Mouse (Mus musculus): ENCODE measurements around the gene Olfr937. TPM values are rescaled to one million over a fixed set of nuclear protein-coding genes. Genes with fewer than 3 reads are reported as not detected.

Gene Olfr937
- polyA plus RNA-seq (2015; fragmentation: Nextera tagmentation; extraction: Ambion mirVana), result not detected in 2 replicates

- no peaks in the 10 kb centered on the region for H3K27me3 ChIP-seq (ENCODE audit: control insufficient read depth, insufficient read depth, low read length)
- no peak within 1 kb of the TSS for H3K4me2 ChIP-seq (replicated peaks; ENCODE audit: low read depth)
- no peak for DNase-seq (ENCODE audit: low spot score)
- no peak within 1 kb of the TSS for H3K4me3 ChIP-seq (ENCODE audit: low read depth, low read length)
- ATAC-seq (ENCODE audit: low FRiP score, low TSS enrichment), result no peak
- WGBS, result 83% methylated on average over 1 of the region's 1 CpGs
- no peaks in the 10 kb centered on the region for H3K4me1 ChIP-seq (replicated peaks; ENCODE audit: control insufficient read depth, insufficient read depth)
- H3K36me3 ChIP-seq (ENCODE audit: control insufficient read depth, insufficient read depth, low read length), result no peaks in the 10 kb centered on the region
- H3K27ac ChIP-seq (replicated peaks), result no peak within 1 kb of the TSS
- no peak for TF ChIP-seq CTCF (IDR thresholded peaks at IDR 0.05; ENCODE audit: low read depth)
- no peak for TF ChIP-seq EP300 (optimal IDR thresholded peaks at IDR 0.05)
- no peaks in the 10 kb centered on the region for H3K9me3 ChIP-seq (ENCODE audit: control insufficient read depth, low read length)
- H3K9ac ChIP-seq (ENCODE audit: low read length), result no peak within 1 kb of the TSS
Measured at GRCm38 (mm10) chr9:39064851-39065250, at the start of gene Olfr937. Gene Olfr937 (minus strand): TSS chr9:39064951.

- no peak within 1 kb of the TSS for H3K4me2 ChIP-seq (replicated peaks; ENCODE audit: low read depth)
- no peaks in the 10 kb centered on the region for H3K27me3 ChIP-seq (ENCODE audit: control insufficient read depth, insufficient read depth, low read length)
- WGBS, result 83% methylated on average over 2 of the region's 2 CpGs
- DNase-seq (ENCODE audit: low spot score), result no peak
- no peaks in the 10 kb centered on the region for H3K36me3 ChIP-seq (ENCODE audit: control insufficient read depth, insufficient read depth, low read length)
- H3K9me3 ChIP-seq (ENCODE audit: control insufficient read depth, low read length), result no peaks in the 10 kb centered on the region
- no peak within 1 kb of the TSS for H3K4me3 ChIP-seq (ENCODE audit: low read depth, low read length)
- TF ChIP-seq EP300 (optimal IDR thresholded peaks at IDR 0.05), result no peak
- TF ChIP-seq CTCF (IDR thresholded peaks at IDR 0.05; ENCODE audit: low read depth), result no peak
- H3K27ac ChIP-seq (replicated peaks), result no peak within 1 kb of the TSS
- ATAC-seq (ENCODE audit: low FRiP score, low TSS enrichment), result no peak
- no peaks in the 10 kb centered on the region for H3K4me1 ChIP-seq (replicated peaks; ENCODE audit: control insufficient read depth, insufficient read depth)
- H3K9ac ChIP-seq (ENCODE audit: low read length), result no peak within 1 kb of the TSS
Measured at GRCm38 (mm10) chr9:39078787-39079186, 14.0 kb upstream of the Olfr937 start, which contains the start of gene Olfr938. Gene Olfr938 (minus strand): TSS chr9:39078887.

- Histone ChIP-seq H3K4me1 (replicated peaks; ENCODE audit: control insufficient read depth, insufficient read depth) (no peaks in the 10 kb centered on the region), H3K27ac (replicated peaks) (no peak within 1 kb of the TSS), H3K4me3 (ENCODE audit: low read depth, low read length) (no peak within 1 kb of the TSS), H3K4me2 (replicated peaks; ENCODE audit: low read depth) (no peak within 1 kb of the TSS), H3K36me3 (ENCODE audit: control insufficient read depth, insufficient read depth, low read length) (no peaks in the 10 kb centered on the region), H3K27me3 (ENCODE audit: control insufficient read depth, insufficient read depth, low read length) (no peaks in the 10 kb centered on the region), H3K9me3 (ENCODE audit: control insufficient read depth, low read length) (no peaks in the 10 kb centered on the region), H3K9ac (ENCODE audit: low read length) (no peak within 1 kb of the TSS)
- no peak for DNase-seq (ENCODE audit: low spot score)
- no peak for ATAC-seq (ENCODE audit: low FRiP score, low TSS enrichment)
- TF ChIP-seq CTCF (IDR thresholded peaks at IDR 0.05; ENCODE audit: low read depth) (no peak), EP300 (optimal IDR thresholded peaks at IDR 0.05) (no peak)
- WGBS, result 74% methylated on average over 1 of the region's 1 CpGs
Measured at GRCm38 (mm10) chr9:39023277-39023676, 41.5 kb downstream of the Olfr937 start, which contains the start of gene Olfr146. Gene Olfr146 (minus strand): TSS chr9:39023377.

Small RNA genes within 50 kb of the gene (microRNA-seq; reads per million reads assigned to microRNA genes)
- gene Gm25032 (not detected), gene Gm25529 (not detected)

Other genes with a start within 250 kb of the Olfr937 start
- gene Olfr923, start 238.4 kb downstream of the Olfr937 start, polyA plus RNA-seq (2015; fragmentation: Nextera tagmentation; extraction: Ambion mirVana), result not detected in 2 replicates
- not detected in 2 replicates for gene Olfr924, start 220.5 kb downstream of the Olfr937 start, polyA plus RNA-seq (2015; fragmentation: Nextera tagmentation; extraction: Ambion mirVana)
- not detected in 2 replicates for gene Olfr26, start 209.9 kb downstream of the Olfr937 start, polyA plus RNA-seq (2015; fragmentation: Nextera tagmentation; extraction: Ambion mirVana)
- gene Olfr926, start 187.8 kb downstream of the Olfr937 start, polyA plus RNA-seq (2015; fragmentation: Nextera tagmentation; extraction: Ambion mirVana), result not detected in 2 replicates
- not detected in 2 replicates for gene Olfr930, start 135.1 kb downstream of the Olfr937 start, polyA plus RNA-seq (2015; fragmentation: Nextera tagmentation; extraction: Ambion mirVana)
- gene Olfr933, start 92.6 kb downstream of the Olfr937 start, polyA plus RNA-seq (2015; fragmentation: Nextera tagmentation; extraction: Ambion mirVana), result not detected in 2 replicates
- gene Olfr934, start 76.6 kb downstream of the Olfr937 start, polyA plus RNA-seq (2015; fragmentation: Nextera tagmentation; extraction: Ambion mirVana), result not detected in 2 replicates
- gene Olfr935, start 65.3 kb downstream of the Olfr937 start, polyA plus RNA-seq (2015; fragmentation: Nextera tagmentation; extraction: Ambion mirVana), result not detected in 2 replicates
- not detected in 2 replicates for gene Olfr146, start 41.6 kb downstream of the Olfr937 start, polyA plus RNA-seq (2015; fragmentation: Nextera tagmentation; extraction: Ambion mirVana)
- gene Olfr938, start 13.9 kb upstream of the Olfr937 start, polyA plus RNA-seq (2015; fragmentation: Nextera tagmentation; extraction: Ambion mirVana), result not detected in 2 replicates
- not detected in 2 replicates for gene Olfr27, start 63.2 kb upstream of the Olfr937 start, polyA plus RNA-seq (2015; fragmentation: Nextera tagmentation; extraction: Ambion mirVana)
- gene Olfr943, start 101.4 kb upstream of the Olfr937 start, polyA plus RNA-seq (2015; fragmentation: Nextera tagmentation; extraction: Ambion mirVana), result 0.01 TPM in 1 of 2 replicates, not detected in the other
- gene Olfr944, start 137.0 kb upstream of the Olfr937 start, polyA plus RNA-seq (2015; fragmentation: Nextera tagmentation; extraction: Ambion mirVana), result not detected in 2 replicates
- not detected in 2 replicates for gene Olfr1537, start 185.0 kb upstream of the Olfr937 start, polyA plus RNA-seq (2015; fragmentation: Nextera tagmentation; extraction: Ambion mirVana)
- not detected in 2 replicates for gene Olfr945, start 211.9 kb upstream of the Olfr937 start, polyA plus RNA-seq (2015; fragmentation: Nextera tagmentation; extraction: Ambion mirVana)

Data from stomach, postnatal 0 days (tissue).